Mouse (Mus musculus) lung, postnatal 4 days (tissue): Measurements from ENCODE around the gene Gtf2h2.
A peak's percentile ranks its signal among the peaks of the same experiment; 100 is the strongest.
"Not testable (repeated sequence)": the region's sequence is repeated elsewhere in the genome, so short reads cannot be mapped to it uniquely, and the experiment has no call there.

ENCODE experiments used
- DNase-seq, 2 experiments: peaks; one replicate each; pipeline ENCODE4 v3.0.0; 2021

Gtf2h2 gene

DNA sequence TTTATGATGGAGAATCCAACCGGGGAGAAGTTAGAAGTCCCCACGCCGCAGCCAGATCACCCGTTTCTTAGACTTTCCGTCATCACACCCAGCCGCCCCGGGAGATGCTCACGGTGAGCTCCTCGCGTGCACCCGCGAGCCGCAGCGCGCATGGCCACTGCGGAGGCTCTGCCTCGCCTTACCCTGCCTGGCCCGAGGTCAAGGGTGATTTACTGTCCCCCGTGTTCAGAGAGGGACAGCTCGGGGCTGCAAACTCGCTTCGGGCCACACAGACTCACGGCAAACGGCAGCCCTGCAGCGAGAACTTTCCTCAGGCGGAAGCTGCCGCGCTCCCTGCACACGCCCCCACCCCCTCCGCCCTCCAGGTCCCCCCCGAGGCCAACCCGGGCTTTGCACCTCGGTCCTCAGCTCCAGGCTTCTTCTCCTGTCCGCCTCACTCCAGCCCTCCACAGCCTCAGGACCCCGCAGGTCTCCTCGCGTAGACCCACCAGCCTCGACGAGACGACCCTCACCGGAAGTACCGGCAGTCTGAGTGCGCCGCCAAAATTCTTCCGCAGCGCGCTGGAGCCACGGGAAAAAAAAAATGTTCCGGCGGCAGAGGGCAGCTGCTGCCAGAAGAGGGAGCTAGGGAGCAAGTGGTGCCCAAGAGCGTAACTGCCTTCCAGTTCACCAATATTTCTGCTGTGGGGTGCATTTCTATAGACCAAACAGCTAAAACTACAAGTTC is at the start of gene Gtf2h2:
Gtf2h2 (minus strand) TSS at position 519 of the 727 bp plus-strand sequence.
- DNase-seq: peak; percentile 88 to 93

GRCm38 (mm10) chr13:100536149-100536548 is 43.8 kb upstream of the Gtf2h2 start:
- no peak for DNase-seq

- peak; percentile 26 to 62 for DNase-seq
Observed at GRCm38 (mm10) chr13:100532788-100533365, 40.5 kb upstream of the Gtf2h2 start.

- DNase-seq: no peak
Observed at GRCm38 (mm10) chr13:100526649-100527038, 34.3 kb upstream of the Gtf2h2 start.

GRCm38 (mm10) chr13:100525935-100526648 is 33.7 kb upstream of the Gtf2h2 start:
- DNase-seq: no peak

DNA sequence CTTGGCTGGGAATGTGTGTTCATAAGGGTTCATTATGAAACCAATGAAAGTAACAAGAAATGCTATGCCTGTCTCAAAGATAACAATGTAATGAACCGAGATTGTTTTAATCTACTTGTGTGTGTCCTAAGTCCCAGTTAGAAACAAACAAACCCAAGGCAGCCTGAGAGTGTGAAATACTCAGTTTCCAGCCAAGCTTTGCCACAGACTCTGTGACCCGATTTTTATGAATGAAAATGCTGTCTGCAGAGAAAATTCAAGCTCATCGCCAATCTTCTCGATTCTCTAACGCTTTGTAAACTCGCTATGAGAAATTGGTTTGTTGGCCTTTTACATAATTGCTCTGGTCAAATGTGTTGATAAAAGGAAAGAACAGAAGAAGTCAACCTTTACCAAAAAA is 32.5 kb upstream of the Gtf2h2 start:
- no peak for DNase-seq

DNA sequence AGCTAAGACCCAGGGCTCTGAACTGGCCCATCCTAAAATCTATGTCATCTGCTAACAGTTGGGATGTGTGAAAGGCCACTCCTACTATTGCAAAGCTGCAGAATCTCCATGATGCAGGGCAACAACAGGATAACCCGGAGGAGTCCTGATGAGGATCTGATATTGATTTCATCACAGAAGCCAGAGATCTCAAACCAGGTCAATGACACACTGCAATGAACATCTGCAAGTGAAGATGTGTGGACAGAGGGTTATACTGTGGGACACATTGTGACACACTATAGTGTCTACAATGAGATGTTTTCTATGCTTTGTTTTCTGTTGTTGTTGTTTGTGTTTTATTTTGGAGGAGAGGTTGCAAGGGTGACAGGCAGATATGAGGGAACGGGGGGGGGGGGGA is 31.3 kb upstream of the Gtf2h2 start:
- DNase-seq: no peak

DNA sequence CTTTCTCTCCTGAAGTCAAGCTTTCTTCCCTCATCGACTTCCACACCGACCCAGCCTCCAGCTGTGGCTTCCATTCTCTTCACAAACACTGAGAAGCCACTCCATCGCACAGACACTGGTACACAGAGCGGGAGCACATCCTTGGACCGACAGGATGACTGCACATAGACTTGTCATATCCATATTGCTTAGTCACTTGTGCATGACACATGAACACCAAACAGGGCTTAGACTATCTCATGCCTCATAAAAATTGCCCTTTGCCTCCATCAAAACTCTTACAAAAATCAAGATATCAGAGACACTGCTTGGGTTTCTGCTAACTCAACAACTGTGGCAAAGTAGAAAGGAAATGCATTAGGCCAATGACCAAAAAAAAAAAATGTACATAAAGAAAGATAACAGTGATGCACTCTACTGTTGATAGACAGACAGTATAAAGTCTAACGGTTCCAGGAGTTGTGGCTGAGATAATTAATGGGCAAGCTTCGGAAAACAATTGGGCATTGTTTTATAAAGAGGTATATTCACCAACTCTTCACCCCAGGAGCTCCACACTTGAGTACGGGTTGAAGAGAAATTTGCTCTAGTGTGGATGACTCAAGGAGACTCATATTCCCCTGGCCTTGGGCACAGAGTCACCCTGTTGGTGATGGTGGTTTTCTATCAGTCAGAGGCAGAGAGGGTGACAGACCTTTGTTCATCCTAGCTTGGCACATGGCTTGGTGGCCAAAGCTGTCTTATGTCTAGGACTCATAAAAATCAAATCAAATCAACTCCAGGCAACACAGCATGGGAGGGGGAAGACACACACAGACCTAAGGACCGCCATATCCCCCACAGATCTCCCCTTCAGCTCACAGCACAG is 29.6 kb upstream of the Gtf2h2 start:
- no peak for DNase-seq

DNA sequence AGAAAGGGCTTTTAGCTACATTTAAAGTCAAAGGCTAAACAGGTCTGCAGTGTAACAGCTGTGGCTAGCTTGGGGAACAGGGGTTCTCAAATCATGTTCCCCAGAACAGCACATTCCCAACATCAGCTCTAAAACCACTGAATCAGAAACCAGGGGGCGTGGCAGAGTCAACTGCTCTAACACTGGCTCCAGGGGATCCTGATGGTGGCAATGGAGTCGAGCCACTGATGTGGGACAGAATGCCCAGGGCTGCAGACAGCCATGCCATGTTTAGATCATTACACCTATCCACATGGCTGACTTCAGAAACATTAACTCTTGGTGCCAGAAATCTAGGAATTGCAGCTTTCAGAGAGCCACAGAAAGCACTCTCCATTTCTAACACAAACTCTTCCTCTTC is 26.8 kb upstream of the Gtf2h2 start:
- DNase-seq: no peak

GRCm38 (mm10) chr13:100518191-100518590 is 25.8 kb upstream of the Gtf2h2 start:
- DNase-seq: no peak

- no peak for DNase-seq
Observed at GRCm38 (mm10) chr13:100517652-100518153, 25.3 kb upstream of the Gtf2h2 start.

DNA sequence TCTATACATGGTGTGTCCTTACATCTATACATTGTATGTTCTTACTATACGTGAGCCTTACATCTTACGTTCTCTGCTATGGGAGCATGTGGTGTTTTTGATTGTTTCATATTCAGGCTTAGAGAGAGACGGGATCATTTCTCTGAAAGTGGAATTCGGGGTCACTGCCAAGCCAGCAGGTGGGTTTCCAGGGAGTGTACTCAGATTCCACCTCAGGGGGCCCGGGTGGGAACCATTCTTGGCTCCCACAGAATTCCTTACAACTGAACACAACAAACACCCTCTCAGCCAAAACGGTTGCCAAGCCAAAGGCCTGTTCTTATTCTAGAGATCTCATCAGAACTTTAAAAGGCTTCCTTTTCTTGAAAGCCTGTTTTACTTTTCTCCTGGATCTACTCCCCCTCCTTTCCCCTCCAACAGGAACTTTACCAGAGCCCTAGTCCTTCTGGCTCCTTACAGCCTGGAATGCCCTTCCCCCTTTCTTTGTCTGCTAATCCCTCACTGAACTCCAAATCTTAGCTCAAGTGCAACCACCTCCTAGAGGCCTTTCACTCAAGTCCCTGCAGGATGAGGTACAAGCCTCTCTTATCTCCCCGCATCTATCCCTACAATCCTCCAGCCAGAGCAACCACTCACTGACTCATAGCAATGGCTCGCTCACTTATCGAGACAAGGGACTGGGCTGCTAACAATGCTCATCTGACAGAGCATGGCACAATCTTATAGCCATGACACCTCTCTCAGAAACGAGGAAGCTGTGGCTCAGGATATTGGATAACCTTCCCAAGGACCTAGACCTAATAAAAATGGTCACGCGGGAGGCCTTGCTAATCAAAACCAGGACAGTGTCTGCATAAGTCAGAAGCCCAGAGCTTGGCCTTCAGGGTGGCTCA is 24.1 kb upstream of the Gtf2h2 start:
- no peak for DNase-seq

GRCm38 (mm10) chr13:100512792-100513191 is 20.4 kb upstream of the Gtf2h2 start:
- DNase-seq: no peak

GRCm38 (mm10) chr13:100511860-100512364 is 19.5 kb upstream of the Gtf2h2 start:
- DNase-seq: no peak

DNA sequence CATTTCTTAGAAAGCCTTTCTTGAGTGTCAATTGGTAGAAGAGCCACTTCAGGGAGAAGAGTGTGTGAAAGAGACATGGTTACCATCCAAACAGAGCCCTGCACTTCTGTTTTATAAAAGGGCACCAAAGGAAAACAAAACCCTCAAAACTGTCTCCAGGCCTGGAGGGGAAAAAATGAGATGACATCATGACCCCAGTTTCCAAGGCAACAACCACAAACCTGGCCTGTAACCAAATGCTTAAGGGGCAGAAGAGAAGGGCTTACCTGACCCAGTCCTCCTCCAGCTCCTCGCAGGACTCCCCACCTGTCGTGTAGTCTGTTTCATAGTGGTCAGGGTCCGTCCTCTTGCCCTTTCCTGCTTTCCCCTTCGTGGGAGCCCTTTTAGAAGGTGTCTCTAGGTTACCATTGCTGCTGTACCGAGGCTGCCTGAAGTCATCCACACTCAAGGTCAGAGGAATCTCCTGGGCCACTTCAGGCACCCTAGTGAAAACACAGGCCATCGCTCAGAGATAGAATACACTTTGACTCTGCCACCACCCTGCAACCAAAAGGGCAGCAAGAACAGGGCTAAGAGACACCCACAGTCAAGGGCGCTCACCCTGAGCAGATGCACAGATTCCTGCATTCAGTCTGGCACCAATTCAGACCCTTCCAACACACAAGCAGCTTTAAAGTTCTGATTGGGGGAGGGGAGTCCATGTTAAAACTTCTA is 18.9 kb upstream of the Gtf2h2 start:
- DNase-seq: peak; percentile 43 to 45

GRCm38 (mm10) chr13:100499625-100500024 is 7.2 kb upstream of the Gtf2h2 start:
- DNase-seq: not testable (repeated sequence)

- peak; percentile 48 to 76 for DNase-seq
Observed at GRCm38 (mm10) chr13:100495337-100495736, 3.0 kb upstream of the Gtf2h2 start.

DNA sequence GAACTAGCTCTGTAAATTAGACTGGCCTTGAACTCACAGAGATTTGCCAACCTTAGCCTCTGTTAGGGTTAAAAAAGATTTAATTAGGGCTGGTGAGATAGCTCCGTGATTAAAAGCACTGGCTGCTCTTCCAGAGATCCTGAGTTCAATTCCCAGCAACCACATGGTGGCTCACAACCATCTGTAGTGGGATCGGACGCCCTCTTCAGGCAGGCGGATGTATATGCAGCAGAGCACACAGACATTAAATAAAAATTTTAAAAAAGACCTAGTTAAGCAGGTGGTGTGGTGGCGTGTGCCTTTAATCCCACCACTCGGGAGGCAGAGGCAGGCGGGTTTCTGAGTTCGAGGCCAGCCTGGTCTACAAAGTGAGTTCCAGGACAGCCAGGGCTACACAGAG is 2.0 kb upstream of the Gtf2h2 start:
- DNase-seq: not testable (repeated sequence)

DNA sequence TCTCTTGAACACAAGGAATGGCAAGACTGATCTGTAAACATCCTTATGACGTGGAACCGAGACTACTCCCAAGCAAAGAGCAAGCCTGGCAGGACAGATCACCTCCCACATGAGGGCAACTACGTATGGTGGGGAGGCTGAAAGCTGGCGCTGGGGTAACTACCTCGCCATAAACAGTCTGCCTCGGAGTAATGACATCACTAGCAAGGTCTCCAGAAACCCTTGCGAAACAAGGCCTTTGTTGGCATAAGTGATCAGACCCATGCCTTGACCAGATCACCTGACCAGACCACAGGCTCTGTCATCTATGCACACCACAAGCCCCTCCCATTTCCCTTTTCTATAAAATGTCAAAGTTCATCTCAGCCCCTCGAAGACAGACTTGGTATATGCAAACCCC is 934 bp upstream of the Gtf2h2 start:
- DNase-seq: no peak

GRCm38 (mm10) chr13:100491623-100492022 is 756 bp downstream of the Gtf2h2 start:
- DNase-seq: no peak

DNA sequence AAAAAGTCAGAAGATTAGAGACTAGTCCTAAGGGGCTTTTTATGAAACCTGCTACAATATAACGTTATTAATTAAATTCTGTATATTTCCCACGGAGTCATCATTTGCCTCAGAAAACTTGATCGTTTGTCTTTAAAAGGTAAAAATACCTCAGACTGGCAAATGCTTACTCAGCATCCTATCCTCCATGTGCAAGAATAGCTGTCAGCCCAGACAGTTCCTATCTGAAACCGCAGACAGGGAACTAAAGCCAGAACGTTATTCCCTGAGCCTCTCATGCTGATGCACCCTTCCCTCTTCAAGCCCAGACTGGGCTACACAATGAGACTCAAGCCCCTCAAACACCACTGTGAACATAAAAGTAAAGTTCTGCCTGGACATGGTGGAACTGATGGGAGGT is 2.0 kb downstream of the Gtf2h2 start:
- DNase-seq: no peak
